Mouse (Mus musculus) ovary, adult 18-20 months (tissue): ENCODE data around the gene Gm3127.
"Not testable (repeated sequence)": the region's sequence is repeated elsewhere in the genome, so short reads cannot be mapped to it uniquely, and the experiment has no call there.

Experiments
- DNase-seq: peaks from one replicate; pipeline ENCODE4 v3.0.0; 2022; ENCODE audit warnings: low spot score, mixed read lengths

The Gm3127 gene

DNA sequence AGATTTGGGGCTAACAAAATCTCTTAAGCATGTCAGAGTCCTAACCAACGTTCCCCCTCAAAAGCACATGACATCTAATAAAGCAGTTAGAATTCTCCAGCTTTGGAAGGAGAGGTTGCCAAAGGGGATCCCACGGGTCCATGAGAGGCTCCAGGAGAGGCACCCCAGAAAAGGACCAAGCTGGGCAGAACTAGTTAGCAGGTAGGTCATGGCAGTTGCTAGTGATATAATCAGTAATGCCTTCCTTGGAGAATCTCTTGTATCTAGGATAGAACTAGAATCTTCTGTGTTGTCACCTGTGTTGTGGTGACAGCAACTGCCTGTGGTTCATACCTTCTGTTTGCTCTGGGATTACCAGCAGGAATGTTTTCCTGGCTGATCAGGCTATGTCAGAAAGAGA is at the start of gene Gm3127:
Gene Gm3127, plus strand, starts transcription at position 301 of the 400 bp plus-strand sequence.
- not testable (repeated sequence) for DNase-seq

DNA sequence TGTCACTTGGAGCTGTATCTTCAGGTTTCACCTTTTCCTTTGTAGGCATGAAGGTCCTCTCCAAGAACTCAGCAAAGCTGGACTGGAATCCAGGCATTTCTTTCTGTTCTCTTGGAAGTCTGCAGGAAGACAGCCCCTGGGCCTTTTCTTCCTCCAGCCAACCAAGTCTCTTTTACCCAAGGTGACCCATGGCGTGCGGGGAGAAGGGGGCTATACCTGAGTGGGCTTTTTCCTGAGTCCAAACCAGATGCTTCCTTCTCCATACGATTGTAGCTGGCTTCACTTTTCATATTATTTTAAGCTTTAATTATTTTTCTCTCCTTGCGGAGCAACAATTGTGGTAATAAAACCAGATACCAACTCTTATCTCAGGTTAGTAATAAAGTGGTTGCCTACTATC is 23.2 kb upstream of the Gm3127 start:
- DNase-seq: not testable (repeated sequence)

DNA sequence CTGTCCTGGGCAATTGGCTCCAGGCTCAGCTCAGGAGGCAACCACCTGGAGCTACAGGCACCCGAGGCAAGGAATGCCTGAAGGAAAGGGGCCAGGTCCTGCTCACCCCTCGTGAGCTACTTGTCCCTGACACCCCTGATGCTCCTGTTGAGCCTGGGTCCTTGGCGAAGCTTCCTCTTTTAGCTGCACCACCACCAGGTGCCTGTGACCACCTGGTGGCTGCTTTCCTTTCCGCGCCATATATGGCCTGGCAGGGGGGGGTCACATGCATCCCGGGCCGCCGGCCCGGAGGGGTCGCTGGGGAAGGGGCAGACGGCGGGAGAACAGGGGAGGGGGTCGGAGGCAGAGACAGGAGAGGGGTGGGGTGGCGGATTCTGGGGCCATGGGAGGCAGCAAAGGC is 17.2 kb downstream of the Gm3127 start:
- DNase-seq: not testable (repeated sequence)

DNA sequence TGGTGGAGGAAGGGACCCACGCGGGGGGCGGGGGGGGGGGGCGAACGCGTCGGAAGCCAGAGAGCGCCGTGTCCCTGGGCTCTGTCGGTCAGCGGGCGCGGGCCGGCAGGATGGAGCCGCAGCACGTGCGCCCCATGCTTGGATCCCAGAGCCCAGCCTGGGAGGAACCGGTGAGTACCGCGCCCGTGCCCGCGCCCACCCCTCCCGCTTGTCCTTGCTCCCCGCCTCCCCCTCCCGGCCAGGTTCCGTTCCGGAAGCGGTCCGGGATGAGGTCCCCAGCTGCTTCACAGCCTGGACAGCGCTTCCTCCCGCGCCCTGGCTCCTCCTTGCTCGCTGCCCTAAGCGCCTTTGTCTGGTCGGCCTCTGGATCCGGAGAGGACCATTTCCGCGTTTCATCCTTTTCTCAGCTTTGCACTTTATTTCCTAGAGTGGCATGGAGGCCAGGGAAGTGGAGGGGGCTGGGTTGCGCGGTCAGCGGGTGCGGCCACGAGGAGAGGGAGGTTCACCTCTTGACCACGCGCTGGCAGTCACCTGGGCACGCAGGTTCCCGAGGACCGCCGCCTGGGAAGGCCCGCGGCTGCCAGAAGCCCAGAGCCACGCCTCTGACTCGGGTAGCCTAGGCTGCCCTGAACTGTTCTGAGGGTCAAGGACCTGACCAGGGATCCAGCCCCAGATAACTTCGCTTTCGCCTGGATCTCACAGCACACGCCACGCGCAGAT is 17.8 kb downstream of the Gm3127 start, which contains the start of gene Gm2974:
Gene Gm2974, plus strand, starts transcription at position 86 of the 720 bp plus-strand sequence.
- DNase-seq: not testable (repeated sequence)

DNA sequence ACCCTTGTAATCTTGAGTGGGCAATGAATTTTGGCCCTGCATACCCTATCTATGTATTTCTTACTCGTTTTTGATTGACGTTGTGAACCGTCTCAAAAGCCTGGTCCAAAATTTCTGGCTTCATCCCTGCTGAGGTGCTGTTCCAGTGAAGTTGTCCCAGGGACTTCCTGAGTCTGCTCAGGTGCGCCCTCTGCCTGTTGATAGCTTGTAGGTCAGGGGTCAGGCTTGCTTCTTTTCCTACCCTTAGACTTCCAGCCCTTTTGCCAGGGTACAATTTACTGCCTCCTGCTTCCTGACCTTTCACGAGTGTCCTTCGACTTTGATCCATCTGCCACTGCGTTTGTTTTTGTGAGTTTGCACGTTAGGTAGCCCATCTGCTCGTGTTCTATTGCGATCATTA is 18.5 kb downstream of the Gm3127 start:
- DNase-seq: not testable (repeated sequence)
